Mouse (Mus musculus) intestine, postnatal 0 days (tissue): ENCODE results near the gene Abca4. TPM values are rescaled to one million over a fixed set of nuclear protein-coding genes. Genes with fewer than 3 reads are reported as not detected.
"Not testable (repeated sequence)": the region's sequence is repeated elsewhere in the genome, so short reads cannot be mapped to it uniquely, and the experiment has no call there.

Source experiments
- ATAC-seq: fragments of 200-750 bp; cut with Nextera tagmentation; 2 replicates; pipeline ENCODE4 v1.8.0; 2017; ENCODE audit warnings: mild to moderate bottlenecking, moderate TSS enrichment, moderate library complexity
- H3K27ac ChIP-seq: fragments of 300-500 bp; sonication (generic); 2 replicates; pipeline ENCODE4 v1.5.1; 2014; ENCODE audit warnings: mild to moderate bottlenecking, low read depth, low read length, moderate library complexity
- H3K27me3 ChIP-seq: fragments of 300-500 bp; sonication (generic); replicated peaks from 2 replicates; pipeline ENCODE4 v1.6.1; 2014; ENCODE audit warnings: low read length, mixed read lengths; ENCODE audit not compliant: control insufficient read depth, insufficient read depth
- H3K36me3 ChIP-seq: fragments of 300-500 bp; sonication (generic); 2 replicates; pipeline ENCODE4 v1.6.1; 2014; ENCODE audit warnings: mild to moderate bottlenecking, moderate library complexity; ENCODE audit not compliant: control insufficient read depth, insufficient read depth
- H3K4me1 ChIP-seq: fragments of 300-500 bp; sonication (generic); replicated peaks from 2 replicates; pipeline ENCODE4 v1.6.1; 2014; ENCODE audit warnings: antibody characterized with exemption, low read length, mixed read lengths; ENCODE audit not compliant: control insufficient read depth, insufficient read depth
- H3K4me2 ChIP-seq: fragments of 300-500 bp; sonication (generic); replicated peaks from 2 replicates; pipeline ENCODE4 v1.6.1; 2014; ENCODE audit warnings: low read depth, mild to moderate bottlenecking, moderate library complexity
- H3K4me3 ChIP-seq: fragments of 300-500 bp; sonication (generic); 2 replicates; pipeline ENCODE4 v1.5.1; 2014; ENCODE audit warnings: low read depth, low read length
- H3K9ac ChIP-seq: fragments of 300-500 bp; sonication (generic); 2 replicates; pipeline ENCODE4 v1.6.1; 2014; ENCODE audit warnings: mild to moderate bottlenecking, low read depth, low read length
- H3K9me3 ChIP-seq: fragments of 300-500 bp; sonication (generic); 2 replicates; pipeline ENCODE4 v1.6.1; 2016; ENCODE audit warnings: mixed run types; ENCODE audit not compliant: control insufficient read depth
- CTCF ChIP-seq: sonication (generic); IDR thresholded peaks from 2 replicates; pipeline ENCODE4 v1.5.1; 2016; ENCODE audit warnings: low read depth, mild to moderate bottlenecking, control low read depth, antibody characterized with exemption, moderate library complexity
- WGBS: fragments of 180-500 bp; shearing (Covaris S2); extraction: QIAGEN DNeasy Blood & Tissue Kit; methylation state at CpG from one replicate; pipeline ENCODE4 v1.1.7; 2014; 5-methylcytosine and 5-hydroxymethylcytosine counted together
- polyA plus RNA-seq: library from polyadenylated mRNA; unstranded; fragments of >200 nt; fragmentation: Nextera tagmentation; extraction: Ambion mirVana; gene quantifications from 2 replicates; pipeline ENCODE4 v1.2.1, GENCODE M21; 2015

Abca4 gene
- polyA plus RNA-seq, 1 experiment from 2014 or later: 0.56 TPM

GRCm38 (mm10) chr3:122079172-122079571, 34.9 kb downstream of the Abca4 start:
- no peaks in the 10 kb centered on the region for H3K9me3 ChIP-seq
- no peak overlapping the region for H3K27ac ChIP-seq
- no peaks in the 10 kb centered on the region for H3K27me3 ChIP-seq
- no peak for TF ChIP-seq CTCF
- no peak overlapping the region for H3K4me2 ChIP-seq
- no peaks in the 10 kb centered on the region for H3K4me1 ChIP-seq
- H3K36me3 ChIP-seq: no peaks in the 10 kb centered on the region
- WGBS: 70% methylated on average over 6 of the region's 6 CpGs
- no peak overlapping the region for H3K4me3 ChIP-seq
- no peak overlapping the region for H3K9ac ChIP-seq
- no peak for ATAC-seq

GRCm38 (mm10) chr3:122081634-122082033, 37.4 kb downstream of the Abca4 start:
- not testable (repeated sequence) for H3K4me3 ChIP-seq

GRCm38 (mm10) chr3:122082338-122082737, 38.1 kb downstream of the Abca4 start:
- Histone ChIP-seq H3K9me3 (no peaks in the 10 kb centered on the region), H3K36me3 (no peaks in the 10 kb centered on the region), H3K27me3 (no peaks in the 10 kb centered on the region), H3K9ac (no peak overlapping the region), H3K27ac (no peak overlapping the region), H3K4me2 (no peak overlapping the region), H3K4me1 (no peaks in the 10 kb centered on the region), H3K4me3 (no peak overlapping the region)
- no peak for ATAC-seq
- 74% methylated on average over 7 of the region's 7 CpGs for WGBS
- no peak for TF ChIP-seq CTCF

More at GRCm38 (mm10) chr3:122081634-122082033, 37.4 kb downstream of the Abca4 start:
- H3K9me3 ChIP-seq, H3K4me1 ChIP-seq, H3K4me2 ChIP-seq, ATAC-seq, H3K27ac ChIP-seq, H3K36me3 ChIP-seq, H3K27me3 ChIP-seq, H3K9ac ChIP-seq: not testable (repeated sequence)
- 79% methylated on average over 8 of the region's 8 CpGs for WGBS

DNA sequence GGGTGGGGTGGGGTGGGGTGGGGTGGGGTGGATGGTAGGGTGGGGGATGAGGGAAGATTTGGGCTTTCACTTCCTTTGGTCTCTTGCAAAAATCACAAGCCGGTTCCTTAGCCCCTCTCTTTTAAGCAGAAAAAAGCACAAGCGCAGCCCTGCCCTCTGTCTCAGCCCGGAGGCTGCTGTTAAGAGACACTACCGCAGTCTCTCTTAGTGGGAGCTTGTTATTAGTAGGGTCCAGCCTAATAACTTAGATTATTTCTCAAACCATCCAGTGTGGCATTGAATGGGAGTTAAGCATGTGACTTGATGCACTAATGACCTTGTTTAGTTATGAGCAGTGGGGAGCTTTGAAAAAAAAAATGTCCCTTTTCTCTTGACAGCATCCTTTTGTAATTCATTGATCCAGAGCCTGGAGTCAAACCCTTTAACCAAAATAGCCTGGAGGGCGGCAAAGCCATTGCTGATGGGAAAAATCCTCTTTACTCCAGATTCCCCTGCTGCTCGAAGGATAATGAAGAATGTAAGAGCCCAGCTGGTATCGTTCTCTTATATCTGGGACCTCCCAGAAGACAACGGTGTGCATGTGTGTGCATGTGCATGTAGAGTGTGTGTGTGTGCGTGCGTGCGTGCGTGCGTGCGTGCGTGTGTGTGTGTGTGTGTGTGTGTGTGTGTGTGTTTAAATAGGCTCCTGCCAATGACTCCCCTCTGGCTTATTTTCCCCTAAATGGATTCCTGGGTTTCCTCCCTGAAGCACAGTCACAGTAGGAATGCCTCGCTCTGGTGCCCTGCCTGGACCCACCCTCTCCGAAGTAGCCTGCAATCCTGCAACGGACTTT, 41.1 kb downstream of the Abca4 start:
- H3K27ac ChIP-seq: no peak overlapping the region
- H3K36me3 ChIP-seq: no peaks in the 10 kb centered on the region
- no peaks in the 10 kb centered on the region for H3K27me3 ChIP-seq
- no peaks in the 10 kb centered on the region for H3K9me3 ChIP-seq
- H3K9ac ChIP-seq: no peak overlapping the region
- 75% methylated on average over 18 of the region's 18 CpGs for WGBS
- H3K4me3 ChIP-seq: no peak overlapping the region
- no peak overlapping the region for H3K4me2 ChIP-seq
- TF ChIP-seq CTCF: no peak
- H3K4me1 ChIP-seq: 0 out of 2 replicates have a peak, but pooled peaks cover 3% of the 10 kb centered on the region
- no peak for ATAC-seq

DNA sequence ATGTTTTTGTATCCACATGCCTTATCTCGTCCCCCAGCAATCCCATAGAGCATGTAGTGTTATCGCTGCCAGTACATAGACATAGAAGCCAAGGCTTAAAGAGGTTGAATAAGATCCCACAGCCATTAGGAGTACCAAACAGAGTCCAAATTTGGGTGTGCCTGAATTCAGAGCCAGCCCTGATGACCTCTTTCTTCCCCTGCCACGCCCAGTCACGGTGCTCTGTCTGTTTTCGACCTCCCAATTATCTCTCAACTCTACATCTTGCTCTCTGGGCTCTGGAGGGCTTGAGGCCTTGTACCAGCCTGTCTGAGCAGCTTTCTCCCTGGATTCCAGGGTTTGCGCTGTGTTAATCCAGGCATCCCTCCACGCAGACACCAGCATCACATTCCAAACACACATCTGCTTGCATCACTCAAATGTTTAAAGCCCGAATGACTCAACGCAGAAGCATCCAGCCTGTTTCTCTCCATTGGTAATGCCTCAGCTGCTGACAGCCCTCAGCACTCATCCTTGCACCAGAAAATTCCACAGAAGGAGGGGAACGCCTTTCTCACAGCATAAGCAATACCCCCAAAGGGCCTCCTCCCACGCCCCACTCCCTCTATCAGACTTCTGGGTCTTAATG, 43.9 kb downstream of the Abca4 start:
- no peaks in the 10 kb centered on the region for H3K9me3 ChIP-seq
- H3K27me3 ChIP-seq: no peaks in the 10 kb centered on the region
- H3K27ac ChIP-seq: no peak overlapping the region
- no peaks in the 10 kb centered on the region for H3K36me3 ChIP-seq
- no peak for TF ChIP-seq CTCF
- H3K9ac ChIP-seq: no peak overlapping the region
- 59% methylated on average over 11 of the region's 11 CpGs for WGBS
- H3K4me1 ChIP-seq: 0 out of 2 replicates have a peak, but pooled peaks cover 3% of the 10 kb centered on the region
- H3K4me3 ChIP-seq: no peak overlapping the region
- ATAC-seq: 0 out of 2 replicates have a peak, but pooled peaks have one; percentile 13
- no peak overlapping the region for H3K4me2 ChIP-seq

DNA sequence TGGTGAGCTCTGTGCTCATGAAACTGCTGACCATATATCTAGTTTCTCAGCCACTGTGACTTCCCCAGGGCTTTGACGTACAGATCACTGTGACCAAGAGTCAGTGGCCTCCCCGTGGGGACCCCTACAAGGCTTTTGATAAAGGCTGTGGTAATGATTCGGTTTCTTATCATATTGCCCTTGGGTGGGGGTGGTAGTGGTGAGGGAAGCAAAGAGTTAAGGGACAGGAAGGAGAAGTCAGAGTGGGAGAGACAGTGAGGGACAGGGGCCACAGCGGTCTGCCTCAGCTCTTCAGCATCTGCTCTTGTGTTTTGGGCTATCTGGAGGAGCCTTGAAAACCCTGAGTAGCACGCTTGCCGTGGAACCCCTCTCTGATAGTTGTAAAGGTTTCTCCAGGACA, 46.1 kb downstream of the Abca4 start:
- 76% methylated on average over 6 of the region's 6 CpGs for WGBS
- no peak overlapping the region for H3K27ac ChIP-seq
- no peaks in the 10 kb centered on the region for H3K36me3 ChIP-seq
- TF ChIP-seq CTCF: no peak
- no peaks in the 10 kb centered on the region for H3K9me3 ChIP-seq
- H3K4me3 ChIP-seq: no peak overlapping the region
- ATAC-seq: no peak
- H3K4me2 ChIP-seq: no peak overlapping the region
- 0 out of 2 replicates have a peak, but pooled peaks cover 3% of the 10 kb centered on the region for H3K4me1 ChIP-seq
- no peaks in the 10 kb centered on the region for H3K27me3 ChIP-seq
- H3K9ac ChIP-seq: no peak overlapping the region
